Mouse (Mus musculus) spleen, postnatal 4 days (tissue): ENCODE data around the gene Apbb2.

ENCODE experiments used
- DNase-seq, 2 experiments: peaks; one replicate each; pipeline ENCODE4 v3.0.0; 2022; ENCODE audit warnings: low spot score in 2 of 2

Apbb2 gene

GRCm38 (mm10) chr5:66382111-66382510 is 236.5 kb downstream of the Apbb2 start:
- DNase-seq = no peak

DNA sequence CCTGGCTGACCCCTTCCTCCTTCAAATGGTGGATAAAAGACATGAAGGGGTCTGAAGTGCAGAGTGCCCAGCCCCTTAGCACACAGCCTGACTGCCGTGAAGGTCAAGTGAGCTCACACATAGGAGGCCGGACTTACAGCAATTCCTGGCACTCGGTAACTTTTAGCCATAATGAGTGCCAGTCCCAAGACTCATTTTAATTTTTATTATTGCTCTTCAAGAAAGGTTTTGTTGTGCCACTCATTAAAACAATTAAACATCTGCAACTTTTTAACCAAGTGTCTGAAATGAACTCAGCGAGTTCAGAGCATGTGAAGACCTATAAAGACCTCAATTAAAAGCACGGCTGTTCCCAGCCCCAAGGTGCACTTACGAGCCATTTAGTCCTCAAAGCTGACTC is 239.6 kb downstream of the Apbb2 start:
- no peak for DNase-seq

DNA sequence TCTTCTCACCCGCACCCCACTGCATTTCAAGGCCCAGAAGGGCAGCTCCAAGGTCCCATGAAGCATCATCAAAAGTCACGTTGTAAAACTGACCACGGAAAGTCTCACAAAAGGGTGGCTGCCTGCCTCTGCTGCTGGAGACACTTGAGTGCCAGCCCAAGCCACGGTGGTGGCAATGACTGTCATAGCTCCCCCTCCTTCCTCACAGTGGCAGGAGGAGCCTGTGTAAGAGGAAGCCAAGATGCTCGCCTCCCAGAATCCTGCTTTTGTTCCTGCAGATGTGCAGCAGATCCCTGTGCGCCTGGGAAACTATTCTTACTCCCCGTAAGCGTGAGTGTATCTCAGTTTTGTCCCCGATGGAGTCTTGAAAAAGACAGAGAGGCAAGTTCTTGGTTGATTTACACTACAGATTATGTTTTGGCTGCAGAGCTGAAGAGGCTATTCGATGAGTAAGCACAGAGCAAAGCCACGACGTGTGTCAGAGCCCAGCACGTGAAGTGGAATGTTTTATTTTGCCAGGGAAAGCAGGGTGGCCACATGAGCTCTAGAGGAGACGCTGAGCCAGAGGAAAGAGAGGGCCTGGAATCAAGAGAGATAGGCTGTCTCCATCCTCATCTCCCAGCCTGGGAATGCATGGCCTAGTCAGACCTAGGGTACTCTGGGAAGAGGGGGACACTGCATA is 241.9 kb downstream of the Apbb2 start:
- no peak for DNase-seq

- DNase-seq = no peak
These were observed 244.2 kb downstream of the Apbb2 start for GRCm38 (mm10) chr5:66374413-66374812.

DNA sequence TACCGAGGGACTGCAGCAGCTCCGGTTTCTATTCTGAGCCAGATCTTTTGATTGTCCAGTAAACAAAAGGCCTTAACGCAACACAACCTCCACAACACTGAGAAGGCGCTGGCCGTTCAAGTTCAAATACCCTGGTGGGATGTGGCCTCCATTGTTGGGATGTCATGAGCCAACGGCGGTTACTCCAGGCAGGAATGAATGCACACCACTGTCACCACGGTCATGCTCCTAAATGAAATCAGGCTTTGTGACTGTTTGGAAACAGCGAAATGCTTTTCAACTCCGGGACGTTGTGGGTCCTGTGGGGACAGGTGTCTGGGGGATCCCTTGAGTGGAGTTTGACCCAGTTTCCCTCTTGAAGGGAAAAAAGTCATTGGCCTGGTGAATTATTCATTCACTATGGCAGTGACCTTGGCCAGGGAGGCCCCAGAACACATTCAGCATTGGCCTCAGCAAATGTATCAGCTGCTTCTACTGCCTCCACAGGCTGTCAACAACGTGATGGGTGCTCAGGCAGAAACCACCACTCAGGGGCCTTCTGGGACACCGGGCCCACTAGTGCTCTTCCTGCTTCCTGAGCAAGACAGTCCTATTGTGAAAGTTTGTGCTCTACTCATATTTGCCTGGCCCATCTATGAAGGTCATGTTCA is 244.9 kb downstream of the Apbb2 start:
- DNase-seq = no peak

GRCm38 (mm10) chr5:66371131-66371530 is 247.5 kb downstream of the Apbb2 start:
- no peak for DNase-seq

- peak; percentile 16 to 71 for DNase-seq
These were observed 249.6 kb downstream of the Apbb2 start for GRCm38 (mm10) chr5:66368966-66369365.

DNA sequence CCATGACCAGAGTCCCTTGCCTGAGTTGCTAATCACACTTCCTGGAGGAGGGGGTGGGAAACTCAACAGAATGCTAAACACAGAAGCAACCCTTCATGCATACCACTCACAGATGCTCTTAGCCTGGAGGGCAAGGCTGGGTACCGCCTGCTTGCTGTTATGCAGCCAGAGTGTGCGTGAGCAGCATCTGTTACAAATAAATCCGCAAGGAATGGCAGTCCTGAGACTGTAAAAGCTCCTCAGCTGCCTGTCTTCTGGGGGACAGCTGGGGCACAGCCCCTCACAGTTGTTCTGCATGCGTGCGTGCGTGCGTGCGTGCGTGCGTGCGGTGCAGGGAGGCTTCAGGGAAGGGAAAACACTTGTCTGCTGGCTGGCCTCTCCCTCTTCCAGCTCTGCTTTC is 250.9 kb downstream of the Apbb2 start:
- no peak for DNase-seq

- no peak for DNase-seq
These were observed 255.0 kb downstream of the Apbb2 start for GRCm38 (mm10) chr5:66363274-66364261.

- no peak for DNase-seq
These were observed 257.8 kb downstream of the Apbb2 start for GRCm38 (mm10) chr5:66360739-66361138.

- no peak for DNase-seq
These were observed 258.7 kb downstream of the Apbb2 start for GRCm38 (mm10) chr5:66359742-66360423.

DNA sequence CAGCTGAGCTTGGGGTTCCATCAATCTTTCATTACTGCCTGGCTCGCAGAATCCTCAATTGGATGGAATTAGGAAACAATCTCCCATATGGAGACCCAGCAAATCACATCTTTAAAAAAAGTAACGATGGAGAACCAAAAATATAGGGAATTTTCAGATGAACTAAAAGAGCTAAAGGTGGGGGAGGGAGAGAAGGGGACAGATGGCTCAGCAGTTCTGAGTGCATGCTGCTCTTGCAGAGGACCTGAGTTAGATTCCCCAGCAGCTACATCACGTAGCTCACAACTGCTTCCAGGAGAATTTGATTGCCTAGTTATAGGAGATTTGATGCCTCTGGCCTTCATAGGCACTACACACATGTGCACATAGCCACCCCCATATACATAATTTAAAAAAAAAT is 263.4 kb downstream of the Apbb2 start:
- DNase-seq = no peak

DNA sequence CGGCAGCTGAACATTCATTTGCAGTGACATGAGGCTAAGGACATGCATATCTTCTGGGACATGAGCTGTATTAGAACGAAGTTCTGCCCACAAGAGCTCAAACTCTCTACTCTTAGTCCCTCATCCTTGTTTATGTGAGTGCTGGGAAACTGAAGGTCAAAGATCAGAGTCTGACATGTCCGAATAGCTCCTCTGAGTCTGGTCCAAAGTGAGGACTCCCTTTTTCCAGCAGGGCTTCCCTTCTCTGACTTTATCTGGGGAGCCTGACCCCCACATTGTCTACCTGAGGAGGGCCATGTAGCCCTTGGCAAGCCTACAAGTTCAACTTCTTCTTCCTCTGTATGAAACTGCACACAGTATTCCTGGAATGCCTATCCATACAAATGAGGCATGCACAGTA is 264.7 kb downstream of the Apbb2 start:
- DNase-seq = no peak

- no peak for DNase-seq
These were observed 266.7 kb downstream of the Apbb2 start for GRCm38 (mm10) chr5:66351836-66352390.

DNA sequence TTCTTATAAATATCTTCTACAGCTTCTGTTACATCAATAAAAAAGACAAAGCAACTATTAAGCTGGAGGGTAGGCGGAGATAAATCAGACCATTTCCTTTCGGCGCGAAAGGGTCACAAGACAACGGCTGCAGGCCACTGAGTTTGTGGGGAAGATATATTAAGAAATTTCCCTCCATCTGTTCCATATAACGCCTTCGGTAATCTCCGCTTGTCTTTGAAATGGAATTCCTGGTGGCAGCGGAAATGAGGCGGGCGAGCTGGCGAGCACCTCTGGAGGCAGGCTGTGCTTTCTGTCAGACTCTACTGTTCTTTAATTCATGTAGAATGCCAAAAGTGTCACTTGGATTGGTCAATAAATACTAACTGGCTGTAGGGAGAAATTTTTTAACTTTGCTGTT is 267.5 kb downstream of the Apbb2 start:
- no peak for DNase-seq

DNA sequence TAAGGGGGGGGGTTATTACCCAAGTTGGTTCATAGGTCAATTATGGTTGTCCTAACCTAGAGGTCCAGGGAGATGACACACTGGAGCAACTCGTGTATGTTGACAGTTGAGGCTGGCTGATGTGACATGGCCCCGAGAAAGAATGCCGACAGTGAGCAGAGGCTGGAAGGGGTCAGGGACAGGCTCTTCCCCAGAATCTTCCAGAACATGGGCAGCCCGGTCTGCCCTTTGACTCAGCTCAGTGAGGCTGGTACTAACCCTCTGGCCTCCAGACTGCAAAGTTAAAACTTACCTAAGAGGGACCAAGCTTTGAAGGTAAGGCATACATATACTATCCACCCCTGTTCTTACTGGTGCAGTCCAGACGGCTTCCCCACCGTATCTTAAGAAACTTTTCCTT is 268.0 kb downstream of the Apbb2 start:
- DNase-seq = no peak

- no peak for DNase-seq
These were observed 270.2 kb downstream of the Apbb2 start for GRCm38 (mm10) chr5:66348421-66348820.

- no peak for DNase-seq
These were observed 271.8 kb downstream of the Apbb2 start for GRCm38 (mm10) chr5:66346756-66347155.

- no peak for DNase-seq
These were observed 273.4 kb downstream of the Apbb2 start for GRCm38 (mm10) chr5:66345140-66345539.

- no peak for DNase-seq
These were observed 274.4 kb downstream of the Apbb2 start for GRCm38 (mm10) chr5:66344182-66344581.

- no peak for DNase-seq
These were observed 276.3 kb downstream of the Apbb2 start for GRCm38 (mm10) chr5:66342285-66342684.

DNA sequence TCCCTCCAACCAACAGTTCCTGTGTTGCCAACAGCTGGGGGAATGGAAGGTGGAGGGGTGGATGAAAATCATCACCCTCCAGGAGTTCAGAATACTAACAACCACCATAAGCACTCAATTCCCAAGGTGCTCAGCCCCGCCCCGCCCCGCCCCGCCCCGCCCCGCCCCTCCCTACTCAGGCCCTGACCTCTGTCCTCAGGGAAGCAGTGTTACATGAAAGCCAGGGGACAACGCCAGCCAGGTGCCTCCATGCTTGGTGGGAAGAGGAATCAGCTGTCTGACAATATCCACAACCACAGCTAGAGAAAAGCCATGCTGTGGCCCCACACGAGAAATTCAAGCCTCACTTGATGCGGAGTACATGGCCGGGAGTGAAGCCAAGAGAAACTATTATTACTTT is 276.7 kb downstream of the Apbb2 start:
- DNase-seq = no peak
